Mouse (Mus musculus) small intestine, adult 2 months (tissue): ENCODE measurements around the gene Parp14. TPM values are rescaled to one million over a fixed set of nuclear protein-coding genes. Genes with fewer than 3 reads are reported as not detected.
"Not testable (repeated sequence)": the region's sequence is repeated elsewhere in the genome, so short reads cannot be mapped to it uniquely, and the experiment has no call there.

Experiments used
- H3K27ac ChIP-seq: fragments of 200-500 bp; 2 replicates; pipeline ENCODE4 v1.5.1; 2012; ENCODE audit warnings: low read depth, low read length, control low read depth, inconsistent platforms; ENCODE audit not compliant: insufficient read depth
- H3K27me3 ChIP-seq: fragments of 200-500 bp; 2 replicates; pipeline ENCODE4 v1.6.1; 2012; ENCODE audit warnings: mild to moderate bottlenecking, moderate library complexity, low read length, inconsistent platforms; ENCODE audit not compliant: control insufficient read depth, insufficient read depth
- H3K36me3 ChIP-seq: fragments of 200-500 bp; 2 replicates; pipeline ENCODE4 v1.6.1; 2012; ENCODE audit warnings: mild to moderate bottlenecking, low read length, control low read depth, inconsistent platforms; ENCODE audit not compliant: control insufficient read depth, insufficient read depth
- H3K4me1 ChIP-seq: fragments of 200-500 bp; 2 replicates; pipeline ENCODE4 v1.6.1; 2012; ENCODE audit warnings: low read length, inconsistent platforms, mixed read lengths; ENCODE audit not compliant: control insufficient read depth, insufficient read depth, insufficient read length
- H3K4me3 ChIP-seq: fragments of 200-500 bp; 2 replicates; pipeline ENCODE4 v1.5.1; 2012; ENCODE audit warnings: low read depth, mild to moderate bottlenecking, control low read depth, inconsistent platforms, low read length, moderate library complexity
- CTCF ChIP-seq: fragments of 200-500 bp; IDR thresholded peaks from 2 replicates; pipeline ENCODE4 v1.5.1; 2012; ENCODE audit warnings: low read depth, mild to moderate bottlenecking, control low read depth, inconsistent platforms, low read length, moderate library complexity, mixed read lengths; ENCODE audit not compliant: insufficient replicate concordance, insufficient read length; ENCODE audit errors: extremely low read depth
- POLR2A ChIP-seq: fragments of 200-500 bp; IDR thresholded peaks from 2 replicates; pipeline ENCODE4 v1.6.1; 2012; ENCODE audit warnings: low read depth, mild to moderate bottlenecking, control low read depth, inconsistent platforms, low read length, moderate library complexity
- WGBS: fragments of 180-500 bp; shearing (Covaris S2); methylation state at CpG from one replicate; pipeline ENCODE4 v1.1.7; 2018; 5-methylcytosine and 5-hydroxymethylcytosine counted together
- polyA plus RNA-seq: library from polyadenylated mRNA; depleted of rRNA; stranded (reverse); fragments of >200 nt; gene quantifications from 2 replicates; pipeline ENCODE4 v1.2.3, GENCODE M21; 2012

Gene Parp14
- polyA plus RNA-seq, 1 experiment: 17.5 TPM

DNA sequence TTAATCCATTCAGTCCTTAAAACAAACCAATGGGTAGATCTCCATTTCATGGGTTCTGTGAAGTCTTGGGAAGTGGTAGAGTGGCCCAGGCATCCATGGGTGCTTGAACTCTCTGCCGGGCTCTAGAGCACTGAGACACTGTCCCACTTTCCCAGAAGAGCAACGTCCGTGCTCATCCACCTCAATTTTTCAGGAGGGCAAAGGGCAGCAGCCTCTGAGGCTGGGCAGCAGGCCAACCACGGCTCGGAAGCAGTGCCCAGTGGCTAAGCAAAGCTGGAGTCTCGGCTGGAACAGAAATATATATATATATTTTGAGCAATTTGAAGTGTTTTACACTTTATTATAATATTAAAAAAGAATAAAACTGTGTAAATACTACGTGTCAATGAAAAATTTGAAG is 35.5 kb upstream of the Parp14 start:
- H3K36me3 ChIP-seq: no peaks in the 10 kb centered on the region
- WGBS: 34% methylated on average over 7 of the region's 7 CpGs
- peaks cover 12% of the 10 kb centered on the region for H3K4me1 ChIP-seq
- TF ChIP-seq CTCF (no peak), POLR2A (no peak)
- no peak overlapping the region for H3K4me3 ChIP-seq
- no peaks in the 10 kb centered on the region for H3K27me3 ChIP-seq
- H3K27ac ChIP-seq: peak overlapping the region; percentile 53; the same call in 1 of the 2 replicates

DNA sequence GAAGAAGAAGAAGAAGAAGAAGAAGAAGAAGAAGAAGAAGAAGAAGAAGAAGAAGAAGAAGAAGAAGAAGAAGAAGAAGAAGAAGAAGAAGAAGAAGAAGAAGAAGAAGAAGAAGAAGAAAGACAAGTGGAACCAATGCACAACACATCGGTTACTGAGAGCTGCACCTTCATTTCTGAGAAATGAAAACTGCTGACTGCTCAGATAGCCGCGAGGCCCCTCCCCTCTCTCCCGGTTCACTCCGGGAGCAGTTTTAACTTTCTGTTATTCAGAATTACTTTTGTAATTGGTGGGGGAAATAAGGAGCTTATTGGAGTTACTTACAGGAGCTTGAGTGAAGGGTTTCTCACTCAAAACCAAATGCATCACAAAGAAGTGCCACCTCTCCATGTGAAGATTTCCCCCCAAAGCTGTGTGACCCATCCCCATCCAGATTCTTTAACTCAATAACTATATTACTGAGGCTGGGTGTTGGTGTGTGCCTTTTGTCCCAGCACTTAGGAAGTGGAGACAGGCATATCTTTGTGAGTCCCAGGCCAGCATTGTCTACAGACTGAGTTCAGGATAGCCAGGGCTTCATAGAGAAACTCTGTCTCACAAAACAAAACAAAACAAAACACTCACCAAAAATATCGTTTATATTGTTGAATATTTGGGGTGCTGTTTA is 34.6 kb upstream of the Parp14 start:
- Histone ChIP-seq H3K27ac (peak overlapping the region; percentile 60), H3K27me3 (no peaks in the 10 kb centered on the region), H3K36me3 (no peaks in the 10 kb centered on the region), H3K4me1 (peaks cover 10% of the 10 kb centered on the region), H3K4me3 (no peak overlapping the region)
- TF ChIP-seq CTCF: no peak
- TF ChIP-seq POLR2A: no peak
- 29% methylated on average over 6 of the region's 6 CpGs for WGBS

DNA sequence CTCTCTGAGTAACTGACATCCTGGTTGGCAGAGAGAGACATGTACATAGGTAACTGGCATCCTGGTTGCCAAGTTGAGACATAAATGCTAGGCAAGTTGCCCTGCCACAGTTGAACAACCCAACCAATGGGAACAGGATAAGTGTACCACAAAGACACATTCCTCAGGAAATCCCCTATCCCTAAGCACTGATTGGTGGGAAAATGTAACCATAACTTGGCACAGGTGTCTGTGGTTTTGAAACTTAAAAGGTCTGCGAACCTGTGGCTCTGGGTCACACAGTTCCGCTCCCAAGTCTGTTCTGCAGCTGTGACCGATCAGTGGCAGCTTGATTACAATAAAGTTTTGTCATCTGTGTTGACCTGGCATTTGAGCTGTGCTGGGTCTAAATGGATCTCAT is 34.0 kb upstream of the Parp14 start:
- Histone ChIP-seq H3K27me3 (no peaks in the 10 kb centered on the region), H3K4me3 (no peak overlapping the region), H3K27ac (peak overlapping the region; percentile 60; the same call in 1 of the 2 replicates), H3K36me3 (no peaks in the 10 kb centered on the region), H3K4me1 (peaks cover 10% of the 10 kb centered on the region)
- WGBS: 76% methylated on average over 3 of the region's 3 CpGs
- TF ChIP-seq CTCF (no peak), POLR2A (no peak)

DNA sequence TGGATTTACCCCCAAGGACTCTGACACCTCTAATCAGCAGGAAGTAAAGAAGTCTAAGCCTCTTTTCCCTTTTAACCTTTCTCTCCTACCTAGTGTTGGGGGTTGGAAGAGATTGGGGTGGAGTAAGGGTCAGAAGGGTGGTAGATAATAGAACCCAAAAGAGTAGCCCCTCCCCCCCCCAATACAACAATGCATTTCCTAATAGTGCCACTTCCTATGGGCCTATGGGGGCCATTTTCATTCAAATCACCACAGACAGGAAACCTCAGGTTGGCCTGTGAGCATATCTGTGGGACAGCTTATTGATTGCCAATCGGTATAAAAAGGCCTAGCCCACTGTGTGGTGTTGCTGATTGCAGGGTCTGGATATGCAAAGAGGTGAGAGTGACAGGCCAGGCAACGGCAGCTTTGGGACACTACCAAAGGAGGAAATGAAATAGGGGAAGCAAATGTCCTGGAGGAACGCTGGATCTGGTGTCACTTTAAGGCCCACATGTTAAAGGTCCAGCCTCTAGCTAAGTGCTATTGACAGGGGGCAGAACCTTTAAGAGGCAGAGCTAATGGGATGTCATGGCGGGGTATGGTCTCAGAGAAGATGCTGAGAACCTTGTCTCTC is 32.9 kb upstream of the Parp14 start:
- Histone ChIP-seq H3K4me3 (no peak overlapping the region), H3K27me3 (no peaks in the 10 kb centered on the region), H3K27ac (no peak overlapping the region), H3K36me3 (no peaks in the 10 kb centered on the region), H3K4me1 (peaks cover 10% of the 10 kb centered on the region)
- 79% methylated on average over 4 of the region's 4 CpGs for WGBS
- TF ChIP-seq POLR2A (no peak), CTCF (no peak)

DNA sequence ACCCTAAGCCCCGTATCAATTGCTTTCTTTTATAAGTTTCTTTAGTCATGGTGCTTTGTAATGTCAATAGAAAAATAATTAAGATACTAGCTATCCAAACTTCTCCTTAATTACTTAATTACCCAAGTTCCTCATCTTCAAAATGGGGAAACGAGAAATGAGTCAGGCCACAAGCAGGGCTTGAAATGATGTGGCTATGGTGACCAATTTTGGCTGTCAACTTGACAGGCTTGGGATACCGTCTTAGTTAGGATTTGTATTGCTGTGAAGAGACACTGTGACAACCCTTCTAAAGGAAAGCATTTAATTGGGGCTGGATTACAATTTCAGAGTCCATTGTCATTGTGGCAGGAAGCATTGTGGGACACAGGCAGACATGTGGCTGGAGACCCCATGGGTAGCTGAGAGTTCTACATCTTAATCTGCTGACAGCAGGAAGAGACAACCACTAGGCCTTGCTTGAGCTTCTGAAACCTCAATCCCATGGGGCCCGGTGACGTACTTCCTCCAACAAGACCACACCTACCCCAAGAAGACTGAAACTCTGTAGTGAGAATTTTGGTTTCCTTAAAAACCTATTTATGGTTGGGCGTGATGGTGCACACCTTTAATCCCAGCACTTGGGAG is 31.8 kb upstream of the Parp14 start:
- H3K36me3 ChIP-seq: no peaks in the 10 kb centered on the region
- H3K4me3 ChIP-seq: no peak overlapping the region
- no peak overlapping the region for H3K27ac ChIP-seq
- no peak for TF ChIP-seq POLR2A
- 91% methylated on average over 6 of the region's 6 CpGs for WGBS
- H3K4me1 ChIP-seq: peaks cover 10% of the 10 kb centered on the region
- no peaks in the 10 kb centered on the region for H3K27me3 ChIP-seq

DNA sequence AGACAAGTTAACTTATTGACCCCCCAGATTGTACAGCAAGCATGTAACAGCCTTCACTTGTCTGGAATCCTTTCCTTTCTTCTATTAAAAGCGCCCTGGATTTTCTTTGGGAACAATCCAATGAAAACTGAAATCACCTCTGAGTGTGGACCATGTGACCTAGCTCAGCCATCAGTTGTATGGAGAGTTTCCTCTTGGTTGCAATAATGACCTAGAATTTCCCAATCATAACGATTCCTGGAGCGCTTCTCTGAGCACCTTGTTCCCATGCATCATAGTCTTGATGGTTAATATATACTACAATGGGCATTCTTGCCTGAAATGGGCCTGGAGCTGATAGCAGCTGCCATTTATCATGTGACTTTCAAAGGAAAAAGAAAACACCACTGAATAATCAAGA is 29.2 kb upstream of the Parp14 start:
- TF ChIP-seq CTCF (no peak), POLR2A (no peak)
- 63% methylated on average over 3 of the region's 3 CpGs for WGBS
- Histone ChIP-seq H3K27ac (no peak overlapping the region), H3K4me3 (no peak overlapping the region), H3K27me3 (no peaks in the 10 kb centered on the region), H3K36me3 (no peaks in the 10 kb centered on the region), H3K4me1 (peaks cover 3% of the 10 kb centered on the region; the same call in 1 of the 2 replicates)

DNA sequence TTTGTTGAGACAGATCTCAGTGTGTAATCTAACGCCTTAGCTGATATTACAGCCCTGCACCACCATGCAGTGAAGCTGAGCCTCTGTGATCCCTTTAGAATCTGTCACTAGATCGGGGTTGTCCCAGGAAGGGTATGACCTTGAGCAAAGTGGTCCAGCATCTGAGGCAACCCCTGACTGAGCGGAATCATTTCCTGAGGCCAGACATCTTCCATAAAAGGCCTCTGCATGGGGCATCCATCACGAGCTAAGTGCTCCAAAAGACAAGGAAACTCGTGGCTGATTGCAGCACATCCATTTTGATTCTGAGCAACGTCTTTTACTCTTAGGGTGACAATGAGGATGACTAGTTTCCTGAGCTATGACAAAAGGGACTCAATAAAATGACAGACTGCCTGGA is 23.7 kb upstream of the Parp14 start:
- H3K4me1 ChIP-seq: no peaks in the 10 kb centered on the region
- no peak overlapping the region for H3K27ac ChIP-seq
- no peak overlapping the region for H3K4me3 ChIP-seq
- no peaks in the 10 kb centered on the region for H3K36me3 ChIP-seq
- no peaks in the 10 kb centered on the region for H3K27me3 ChIP-seq
- no peak for TF ChIP-seq CTCF
- TF ChIP-seq POLR2A: no peak
- 75% methylated on average over 6 of the region's 6 CpGs for WGBS

DNA sequence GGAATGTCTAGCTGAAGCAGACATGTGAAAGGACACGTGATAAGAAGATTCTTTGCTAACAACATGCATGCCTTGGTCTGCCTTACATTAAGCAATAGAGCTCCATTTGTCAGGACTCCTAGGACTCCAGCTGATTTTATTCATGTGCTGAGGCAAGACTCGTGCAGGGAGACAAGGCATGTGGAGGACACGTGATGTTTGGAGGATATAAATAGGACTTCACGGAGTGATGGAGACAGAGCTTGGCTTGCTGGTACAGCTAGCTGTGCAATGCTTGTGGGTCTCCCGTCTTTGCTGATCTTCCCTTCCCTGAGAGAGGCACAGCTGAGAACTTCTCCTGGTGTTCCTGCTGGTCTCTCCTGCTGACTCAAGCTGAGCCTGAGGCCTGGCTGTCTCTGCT is 20.3 kb upstream of the Parp14 start:
- H3K27me3 ChIP-seq, H3K27ac ChIP-seq, H3K4me1 ChIP-seq, H3K36me3 ChIP-seq, H3K4me3 ChIP-seq: not testable (repeated sequence)
- WGBS: 84% methylated on average over 5 of the region's 5 CpGs
